Mouse (Mus musculus) heart, embryonic 11.5 days (tissue): ENCODE measurements at regions not wholly inside any gene's neighbourhood (a gene's known extent, or its start where the extent isn't known, plus 50 kb on each side); places are given as distances from the start of the nearest gene placed in this dataset.
"Not testable (repeated sequence)": the region's sequence is repeated elsewhere in the genome, so short reads cannot be mapped to it uniquely, and the experiment has no call there.

ENCODE experiments used
- ATAC-seq: fragments of 200-750 bp; cut with Nextera tagmentation; replicated peaks from 2 replicates; pipeline ENCODE4 v1.8.0; 2017; ENCODE audit warnings: moderate library complexity; ENCODE audit not compliant: insufficient number of reproducible peaks, low FRiP score, low TSS enrichment
- H3K27ac ChIP-seq: fragments of 300-500 bp; sonication (generic); 2 replicates; pipeline ENCODE4 v1.5.1; 2014; ENCODE audit warnings: mild to moderate bottlenecking, low read depth, low read length
- H3K27me3 ChIP-seq: fragments of 300-500 bp; sonication (generic); 2 replicates; pipeline ENCODE4 v1.6.1; 2014; ENCODE audit warnings: mild to moderate bottlenecking, low read length, mixed read lengths; ENCODE audit not compliant: control insufficient read depth, insufficient read depth
- H3K36me3 ChIP-seq: fragments of 300-500 bp; sonication (generic); 2 replicates; pipeline ENCODE4 v1.6.1; 2014; ENCODE audit warnings: mild to moderate bottlenecking, low read length, moderate library complexity, mixed read lengths; ENCODE audit not compliant: control insufficient read depth, insufficient read depth
- H3K4me1 ChIP-seq: fragments of 300-500 bp; sonication (generic); 2 replicates; pipeline ENCODE4 v1.6.1; 2014; ENCODE audit warnings: low read length; ENCODE audit not compliant: control insufficient read depth, insufficient read depth
- H3K4me2 ChIP-seq: fragments of 300-500 bp; sonication (generic); 2 replicates; pipeline ENCODE4 v1.6.1; 2014; ENCODE audit warnings: mild to moderate bottlenecking, moderate library complexity
- H3K4me3 ChIP-seq: fragments of 300-500 bp; sonication (generic); 2 replicates; pipeline ENCODE4 v1.5.1; 2014; ENCODE audit warnings: low read depth, low read length
- H3K9ac ChIP-seq: fragments of 300-500 bp; sonication (generic); 2 replicates; pipeline ENCODE4 v1.6.1; 2014; ENCODE audit warnings: mild to moderate bottlenecking, low read depth, low read length, moderate library complexity
- H3K9me3 ChIP-seq: fragments of 300-500 bp; sonication (generic); replicated peaks from 2 replicates; pipeline ENCODE4 v1.6.1; 2016; ENCODE audit warnings: low read length; ENCODE audit not compliant: control insufficient read depth
- WGBS: fragments of 180-500 bp; shearing (Covaris S2); extraction: QIAGEN DNeasy Blood & Tissue Kit; methylation state at CpG from one replicate; pipeline ENCODE4 v1.1.7; 2014; ENCODE audit not compliant: insufficient replicate concordance; 5-methylcytosine and 5-hydroxymethylcytosine counted together

DNA sequence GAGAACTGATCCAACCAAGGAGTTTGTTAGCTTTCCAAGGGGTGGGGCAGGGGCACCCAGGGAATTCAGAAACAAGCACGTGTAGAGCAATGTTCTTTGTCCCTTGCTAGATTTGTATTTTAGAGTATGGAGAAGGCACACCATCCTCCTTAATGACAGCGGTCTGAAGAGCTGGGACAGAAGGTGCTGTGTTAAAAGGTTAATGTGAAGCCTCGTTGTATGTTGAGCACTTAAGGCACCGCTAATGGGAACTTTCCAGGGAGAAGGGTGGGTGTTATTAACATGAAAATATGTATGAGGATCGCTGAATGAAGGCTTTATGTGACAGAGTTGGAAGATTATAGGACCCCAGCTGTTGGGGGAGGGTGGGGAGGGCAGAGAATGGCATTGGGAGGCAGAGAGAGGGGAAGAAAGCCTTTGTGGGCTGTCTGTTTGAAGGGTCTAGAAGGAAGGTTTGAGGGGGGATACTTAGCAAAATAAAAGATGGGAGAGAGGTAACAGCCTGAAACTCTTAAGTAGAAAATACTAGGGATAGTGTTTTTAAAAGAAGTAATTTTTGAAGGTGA is 105.6 kb upstream of the Map3k1 start:
- 64% methylated on average over 5 of the region's 5 CpGs for WGBS
- no peak overlapping the region for H3K4me3 ChIP-seq
- H3K4me1 ChIP-seq = no peaks in the 10 kb centered on the region
- no peak for ATAC-seq
- no peaks in the 10 kb centered on the region for H3K27me3 ChIP-seq
- H3K9ac ChIP-seq = no peak overlapping the region
- no peaks in the 10 kb centered on the region for H3K36me3 ChIP-seq
- no peak overlapping the region for H3K27ac ChIP-seq
- no peaks in the 10 kb centered on the region for H3K9me3 ChIP-seq
- H3K4me2 ChIP-seq = no peak overlapping the region

DNA sequence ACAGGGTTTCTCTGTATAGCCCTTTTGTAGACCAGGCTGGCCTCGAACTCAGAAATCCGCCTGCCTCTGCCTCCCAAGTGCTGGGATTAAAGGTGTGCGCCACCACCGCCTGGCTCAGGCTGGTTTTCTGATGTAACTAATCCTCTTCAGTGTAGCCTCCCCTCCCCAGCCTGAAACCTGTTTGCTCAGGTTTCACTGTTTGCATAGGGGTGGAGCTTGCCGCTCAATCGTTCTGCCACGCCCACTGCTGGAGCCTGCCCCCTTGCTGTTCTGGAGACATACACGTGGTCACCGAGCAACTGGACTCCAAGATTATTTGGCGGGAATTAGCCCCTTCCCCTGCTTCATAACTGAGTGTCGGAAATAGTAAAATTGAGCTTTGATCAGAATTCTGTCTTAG is 110.6 kb upstream of the Map3k1 start:
- not testable (repeated sequence) for H3K4me2 ChIP-seq, ATAC-seq, H3K27ac ChIP-seq, H3K27me3 ChIP-seq, H3K4me3 ChIP-seq, H3K9ac ChIP-seq, H3K36me3 ChIP-seq, H3K4me1 ChIP-seq
- peaks cover 12% of the 10 kb centered on the region for H3K9me3 ChIP-seq
- 68% methylated on average over 11 of the region's 11 CpGs for WGBS

DNA sequence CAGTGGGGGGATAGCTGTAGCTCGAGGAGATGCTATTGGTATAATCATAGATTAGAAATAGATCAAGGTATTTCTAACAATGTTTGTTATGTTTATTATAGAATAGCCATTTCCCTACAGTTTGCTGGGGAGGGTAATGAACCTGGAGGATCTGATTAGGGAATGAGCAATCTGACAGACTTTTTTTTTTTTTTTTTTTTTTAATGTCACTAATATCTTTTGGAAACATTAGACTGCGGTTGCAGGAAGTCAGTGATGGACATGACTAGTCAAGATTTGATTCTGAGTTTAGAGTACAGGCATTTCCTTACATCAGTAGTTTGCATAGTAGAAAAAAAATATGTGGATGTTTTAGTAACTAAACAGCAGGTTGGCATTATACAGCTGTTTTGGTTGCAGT is 111.7 kb upstream of the Map3k1 start:
- H3K9ac ChIP-seq = no peak overlapping the region
- H3K9me3 ChIP-seq = peaks cover 12% of the 10 kb centered on the region
- no peaks in the 10 kb centered on the region for H3K27me3 ChIP-seq
- no peak overlapping the region for H3K27ac ChIP-seq
- no peak for ATAC-seq
- H3K36me3 ChIP-seq = no peaks in the 10 kb centered on the region
- H3K4me2 ChIP-seq = no peak overlapping the region
- no peaks in the 10 kb centered on the region for H3K4me1 ChIP-seq
- WGBS = 85% methylated on average over 2 of the region's 2 CpGs
- no peak overlapping the region for H3K4me3 ChIP-seq

DNA sequence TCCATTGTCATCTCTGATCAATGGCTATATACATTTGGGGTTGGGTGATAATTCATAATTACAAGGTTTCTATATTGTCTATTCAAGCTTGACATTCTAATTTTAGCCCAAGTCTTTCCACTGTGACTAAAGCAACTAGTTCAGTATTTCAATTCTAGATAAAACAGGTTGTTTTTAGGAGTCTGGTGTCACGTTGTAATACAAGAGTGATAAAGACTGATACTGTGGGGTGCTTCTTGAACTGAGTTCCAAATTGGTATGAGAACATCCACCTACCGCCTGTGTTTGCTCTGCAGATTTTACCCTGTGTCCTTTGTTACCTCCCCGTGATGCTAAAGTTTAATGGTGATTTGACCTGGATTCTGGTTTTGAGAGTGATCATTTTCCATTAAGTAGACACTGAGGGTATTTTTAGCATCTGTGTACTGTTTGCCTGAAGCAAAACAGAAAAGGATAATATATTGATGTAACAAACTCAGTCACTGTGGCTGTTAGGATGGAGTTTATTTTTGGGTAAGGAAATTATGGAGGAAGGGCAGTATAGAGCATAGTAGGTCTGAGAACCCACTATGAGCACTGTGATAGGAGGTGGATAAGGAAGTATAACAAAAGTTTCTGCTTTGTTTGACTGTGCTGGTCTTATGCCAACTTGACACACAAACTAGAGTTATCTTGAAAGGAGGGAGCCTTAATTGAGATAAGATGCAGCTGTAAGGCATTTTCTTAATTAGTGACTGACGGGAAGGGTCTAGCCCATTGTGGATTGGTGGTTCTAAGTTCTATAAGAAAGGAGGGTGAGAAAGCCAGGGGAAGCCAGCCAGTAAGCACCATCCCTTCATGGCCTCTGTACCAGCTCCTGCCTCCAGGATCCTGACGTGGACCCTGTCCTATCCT is 112.6 kb upstream of the Map3k1 start:
- no peak for ATAC-seq
- H3K4me1 ChIP-seq = no peaks in the 10 kb centered on the region
- no peak overlapping the region for H3K27ac ChIP-seq
- H3K9me3 ChIP-seq = peaks cover 12% of the 10 kb centered on the region
- H3K27me3 ChIP-seq = no peaks in the 10 kb centered on the region
- H3K9ac ChIP-seq = no peak overlapping the region
- 81% methylated on average over 5 of the region's 5 CpGs for WGBS
- H3K4me3 ChIP-seq = no peak overlapping the region
- H3K36me3 ChIP-seq = no peaks in the 10 kb centered on the region
- no peak overlapping the region for H3K4me2 ChIP-seq

DNA sequence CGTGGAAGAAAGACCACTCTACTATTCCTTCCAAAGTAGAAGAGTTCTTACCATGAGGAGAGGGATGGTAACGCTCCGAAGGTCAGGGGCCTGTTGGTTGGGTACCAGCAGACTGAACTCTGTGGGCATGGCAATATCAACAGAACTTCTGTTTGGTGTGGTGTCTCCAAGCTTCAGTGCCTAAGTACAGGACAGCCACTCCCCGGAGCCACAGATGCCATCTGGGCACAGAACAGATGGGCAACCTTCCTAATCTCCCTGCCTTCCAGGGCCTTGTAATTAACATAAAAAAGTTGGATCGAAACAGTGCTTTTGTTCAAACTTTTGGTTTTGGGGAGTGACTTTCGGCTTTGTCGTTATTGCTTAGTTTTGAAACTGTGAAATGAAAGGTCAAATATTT is 116.6 kb upstream of the Map3k1 start:
- ATAC-seq = no peak
- Histone ChIP-seq H3K36me3 (no peaks in the 10 kb centered on the region), H3K9me3 (peaks cover 12% of the 10 kb centered on the region), H3K4me3 (no peak overlapping the region), H3K4me2 (no peak overlapping the region), H3K27me3 (no peaks in the 10 kb centered on the region), H3K4me1 (no peaks in the 10 kb centered on the region), H3K27ac (no peak overlapping the region), H3K9ac (no peak overlapping the region)
- 93% methylated on average over 7 of the region's 7 CpGs for WGBS

DNA sequence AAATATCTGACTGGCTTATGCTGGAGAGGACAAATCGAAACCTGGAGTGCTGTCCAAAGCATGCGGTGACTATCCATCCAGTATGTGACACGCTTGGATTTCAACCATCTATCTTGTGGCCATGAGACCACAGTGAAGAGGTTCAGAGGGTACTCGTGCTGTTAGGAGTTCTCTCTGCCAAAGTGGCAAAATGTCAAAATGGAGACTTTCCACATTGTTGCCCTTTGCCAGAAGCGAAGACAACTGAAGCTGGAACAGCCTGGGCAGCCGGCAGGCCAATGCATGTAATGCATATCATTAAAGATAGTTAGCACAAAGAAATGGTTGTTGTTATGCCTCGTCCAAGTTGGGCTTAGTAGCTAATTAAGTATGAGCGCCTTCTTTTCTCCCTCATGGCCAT is 118.0 kb upstream of the Map3k1 start:
- H3K36me3 ChIP-seq = no peaks in the 10 kb centered on the region
- H3K4me3 ChIP-seq = no peak overlapping the region
- H3K4me1 ChIP-seq = no peaks in the 10 kb centered on the region
- no peak overlapping the region for H3K27ac ChIP-seq
- WGBS = 80% methylated on average over 8 of the region's 8 CpGs
- no peak overlapping the region for H3K9ac ChIP-seq
- no peak for ATAC-seq
- H3K4me2 ChIP-seq = no peak overlapping the region
- H3K27me3 ChIP-seq = no peaks in the 10 kb centered on the region
- H3K9me3 ChIP-seq = peaks cover 11% of the 10 kb centered on the region

DNA sequence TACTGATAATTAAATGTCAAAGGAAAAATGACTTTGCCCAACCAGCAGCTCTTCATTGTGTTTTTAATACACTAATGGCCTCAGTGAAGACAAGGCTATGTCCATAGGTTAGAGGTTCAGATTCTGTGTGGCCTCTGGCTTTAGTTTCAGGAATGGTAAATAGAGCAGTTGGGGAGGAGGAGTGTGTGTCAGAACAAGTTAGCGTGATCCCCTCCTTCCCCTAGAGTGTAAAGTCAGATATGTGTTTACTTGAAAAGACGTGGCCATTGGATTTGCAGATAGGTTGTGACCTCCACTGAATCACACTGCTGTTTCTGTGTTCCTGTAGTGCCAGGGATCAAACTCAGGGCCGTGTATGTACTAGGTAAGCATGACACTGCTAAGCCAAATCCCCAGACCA is 118.7 kb upstream of the Map3k1 start:
- Histone ChIP-seq H3K4me3 (no peak overlapping the region), H3K9ac (no peak overlapping the region), H3K27me3 (no peaks in the 10 kb centered on the region), H3K36me3 (no peaks in the 10 kb centered on the region), H3K4me2 (no peak overlapping the region), H3K9me3 (peaks cover 4% of the 10 kb centered on the region), H3K27ac (no peak overlapping the region), H3K4me1 (no peaks in the 10 kb centered on the region)
- 74% methylated on average over 3 of the region's 3 CpGs for WGBS
- ATAC-seq = no peak

DNA sequence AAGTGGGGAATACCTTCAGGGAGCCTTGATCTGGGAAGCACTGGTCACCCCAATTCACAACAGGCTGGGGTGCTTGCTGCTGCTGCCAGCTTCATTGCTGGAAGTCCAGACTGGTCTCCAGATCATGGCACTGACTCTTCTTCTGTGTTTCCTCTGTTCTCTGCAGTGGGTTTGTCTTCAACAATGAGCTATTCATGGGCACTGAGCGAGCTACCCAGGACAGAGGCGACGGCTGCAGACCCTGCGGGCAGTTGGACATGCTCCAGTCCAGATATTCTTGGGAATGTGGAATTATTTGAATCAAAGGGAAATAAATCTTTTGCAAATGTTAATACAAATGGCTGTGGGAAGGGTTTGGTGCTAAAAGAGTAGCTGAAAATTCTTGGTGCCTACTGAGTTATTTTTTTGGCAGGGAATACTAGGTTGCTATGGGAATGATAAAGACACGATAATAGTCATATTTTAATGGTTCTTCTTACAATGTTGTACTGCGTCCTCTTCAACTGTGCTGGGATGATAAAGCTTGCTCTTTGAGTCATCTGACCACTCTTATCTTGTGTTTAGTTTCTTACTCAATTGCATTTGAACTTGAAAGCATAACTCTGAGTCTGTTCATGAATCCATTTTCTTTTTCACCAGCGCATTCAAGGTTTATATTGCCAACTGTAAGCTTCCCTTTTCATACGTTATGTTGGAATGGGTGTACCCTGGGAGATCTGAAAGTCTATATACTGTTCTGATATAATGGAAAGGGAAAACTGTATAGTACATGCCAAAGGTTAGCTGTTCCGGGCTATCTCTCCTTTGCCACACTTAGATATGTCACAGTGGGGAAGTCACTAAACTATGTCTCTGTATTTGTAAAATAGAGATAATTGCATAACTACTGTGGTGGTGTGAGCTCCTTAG is 120.1 kb upstream of the Map3k1 start:
- Histone ChIP-seq H3K4me3 (no peak overlapping the region), H3K9me3 (no peaks in the 10 kb centered on the region), H3K36me3 (no peaks in the 10 kb centered on the region), H3K4me1 (no peaks in the 10 kb centered on the region), H3K4me2 (no peak overlapping the region), H3K27me3 (no peaks in the 10 kb centered on the region), H3K27ac (no peak overlapping the region), H3K9ac (no peak overlapping the region)
- WGBS = 79% methylated on average over 9 of the region's 9 CpGs
- no peak for ATAC-seq
